Mouse (Mus musculus) common myeloid progenitor, adult 5-6 weeks (primary cell): ENCODE data around the gene Nipsnap3a. TPM values are rescaled to one million over a fixed set of nuclear protein-coding genes. Genes with fewer than 3 reads are reported as not detected.

ENCODE experiments used
- ATAC-seq: replicated peaks from 2 replicates; pipeline ENCODE4 v1.8.0; 2016; ENCODE audit warnings: low read depth, mild to moderate bottlenecking, moderate TSS enrichment, inconsistent platforms; ENCODE audit not compliant: poor library complexity, severe bottlenecking
- total RNA-seq: library from RNA; stranded (forward); fragments of 200-1000, 187-1606 nt; gene quantifications from 2 replicates; pipeline ENCODE4 v1.2.3, GENCODE M21; 2017

The Nipsnap3a gene
- total RNA-seq, 1 experiment from 2014 or later = not detected

DNA sequence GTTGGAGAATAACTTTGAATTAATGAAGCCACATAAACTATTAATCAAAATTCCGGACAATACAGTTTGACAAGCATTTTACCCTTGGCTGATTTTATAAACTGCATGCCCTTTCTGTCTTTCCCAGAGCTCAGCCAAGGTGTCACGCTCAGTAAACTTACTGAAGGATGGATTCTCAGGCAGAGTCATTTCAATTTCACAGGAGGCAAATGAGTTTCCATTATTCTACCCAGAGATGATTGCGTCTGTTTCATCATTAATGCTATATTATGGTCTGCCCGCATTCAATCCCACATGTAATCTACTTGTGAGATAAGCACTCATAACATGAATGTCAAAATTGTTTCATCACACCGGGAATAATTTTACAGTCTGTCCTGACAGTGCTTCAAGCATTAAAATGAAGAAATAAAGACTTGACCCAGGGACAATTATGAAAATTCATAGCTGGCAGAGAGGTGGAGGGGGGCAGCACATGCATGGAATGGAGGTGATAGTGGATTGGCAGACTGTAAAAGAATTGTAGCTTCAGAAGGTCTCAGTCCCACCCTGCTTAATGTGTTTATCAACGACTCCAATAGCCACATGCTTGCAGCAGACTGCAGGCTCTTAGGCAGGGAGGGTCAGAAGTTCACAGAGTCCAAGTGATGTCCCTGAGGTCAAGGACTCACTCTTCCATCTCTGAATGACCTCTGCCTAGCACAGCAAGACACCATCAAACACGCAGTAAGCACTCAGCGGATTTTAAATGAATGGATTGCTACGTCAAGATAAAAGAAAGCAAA lies 57.4 kb downstream of the Nipsnap3a start:
- no peak for ATAC-seq

Other genes starting within 250 kb of the Nipsnap3a start
- gene Olfr275, start 174.7 kb upstream of the Nipsnap3a start, total RNA-seq = not detected in 2 replicates
- gene Olfr273, start 130.0 kb upstream of the Nipsnap3a start, total RNA-seq = not detected in 2 replicates
- gene Olfr272, start 70.1 kb upstream of the Nipsnap3a start, total RNA-seq = not detected in 2 replicates
- not detected in 2 replicates for gene Olfr270, start 24.7 kb upstream of the Nipsnap3a start, total RNA-seq
- gene Nipsnap3b, start 22.6 kb downstream of the Nipsnap3a start, total RNA-seq = 47.3 and 55.3 TPM in 2 replicates
- gene Abca1, start 170.6 kb downstream of the Nipsnap3a start, total RNA-seq = 7.6 and 11.4 TPM in 2 replicates